Mouse (Mus musculus) midbrain, embryonic 11.5 days (tissue): ENCODE measurements at regions not wholly inside any gene's neighbourhood (a gene's known extent, or its start where the extent isn't known, plus 50 kb on each side); places are given as distances from the start of the nearest gene placed in this dataset.

Source experiments
- ATAC-seq: fragments of 200-750 bp; cut with Nextera tagmentation; 2 replicates; pipeline ENCODE4 v1.8.0; 2017; ENCODE audit warnings: moderate TSS enrichment, moderate library complexity; ENCODE audit not compliant: low FRiP score
- DNase-seq: peaks from one replicate; pipeline ENCODE4 v3.0.0; 2015; ENCODE audit warnings: low spot score; ENCODE audit errors: missing footprints
- H3K27ac ChIP-seq: fragments of 300-500 bp; sonication (generic); 2 replicates; pipeline ENCODE4 v1.5.1; 2014; ENCODE audit warnings: low read depth, low read length
- H3K27me3 ChIP-seq: fragments of 300-500 bp; sonication (generic); 2 replicates; pipeline ENCODE4 v1.6.1; 2014; ENCODE audit warnings: mild to moderate bottlenecking, low read length, moderate library complexity, mixed read lengths; ENCODE audit not compliant: control insufficient read depth, insufficient read depth
- H3K36me3 ChIP-seq: fragments of 300-500 bp; sonication (generic); 2 replicates; pipeline ENCODE4 v1.6.1; 2014; ENCODE audit warnings: mild to moderate bottlenecking, low read length, moderate library complexity, mixed read lengths; ENCODE audit not compliant: control insufficient read depth, insufficient read depth
- H3K4me1 ChIP-seq: fragments of 300-500 bp; sonication (generic); 2 replicates; pipeline ENCODE4 v1.6.1; 2014; ENCODE audit warnings: low read length; ENCODE audit not compliant: control insufficient read depth, insufficient read depth
- H3K4me2 ChIP-seq: fragments of 300-500 bp; sonication (generic); 2 replicates; pipeline ENCODE4 v1.6.1; 2014; ENCODE audit warnings: mild to moderate bottlenecking, moderate library complexity
- H3K4me3 ChIP-seq: fragments of 300-500 bp; sonication (generic); 2 replicates; pipeline ENCODE4 v1.5.1; 2014; ENCODE audit warnings: low read depth, low read length
- H3K9ac ChIP-seq: fragments of 300-500 bp; sonication (generic); 2 replicates; pipeline ENCODE4 v1.6.1; 2014; ENCODE audit warnings: low read length
- H3K9me3 ChIP-seq: fragments of 300-500 bp; sonication (generic); 2 replicates; pipeline ENCODE4 v1.6.1; 2016; ENCODE audit warnings: low read length; ENCODE audit not compliant: control insufficient read depth
- WGBS: fragments of 180-500 bp; shearing (Covaris S2); extraction: QIAGEN DNeasy Blood & Tissue Kit; methylation state at CpG from one replicate; pipeline ENCODE4 v1.1.7; 2014; 5-methylcytosine and 5-hydroxymethylcytosine counted together

GRCm38 (mm10) chr13:90724598-90724997, 180.6 kb downstream of the Atp6ap1l start:
- no peaks in the 10 kb centered on the region for H3K27me3 ChIP-seq
- no peak overlapping the region for H3K4me2 ChIP-seq
- no peak overlapping the region for H3K4me3 ChIP-seq
- no peaks in the 10 kb centered on the region for H3K4me1 ChIP-seq
- no peaks in the 10 kb centered on the region for H3K9me3 ChIP-seq
- no peaks in the 10 kb centered on the region for H3K36me3 ChIP-seq
- WGBS, result 92% methylated on average over 3 of the region's 3 CpGs
- ATAC-seq, result no peak
- DNase-seq, result no peak
- H3K9ac ChIP-seq, result no peak overlapping the region
- H3K27ac ChIP-seq, result no peak overlapping the region

GRCm38 (mm10) chr13:90723533-90723898, 181.6 kb downstream of the Atp6ap1l start:
- 54% methylated on average over 3 of the region's 3 CpGs for WGBS
- H3K9ac ChIP-seq, result no peak overlapping the region
- H3K4me2 ChIP-seq, result no peak overlapping the region
- ATAC-seq, result peak; percentile 30; the same call in 1 of the 2 replicates
- no peak overlapping the region for H3K27ac ChIP-seq
- H3K9me3 ChIP-seq, result no peaks in the 10 kb centered on the region
- H3K4me3 ChIP-seq, result no peak overlapping the region
- H3K36me3 ChIP-seq, result no peaks in the 10 kb centered on the region
- H3K4me1 ChIP-seq, result no peaks in the 10 kb centered on the region
- DNase-seq, result no peak
- H3K27me3 ChIP-seq, result no peaks in the 10 kb centered on the region

GRCm38 (mm10) chr13:90722599-90723532, 182.3 kb downstream of the Atp6ap1l start:
- no peak overlapping the region for H3K4me2 ChIP-seq
- WGBS, result 77% methylated on average over 8 of the region's 8 CpGs
- no peak overlapping the region for H3K4me3 ChIP-seq
- H3K36me3 ChIP-seq, result no peaks in the 10 kb centered on the region
- H3K9ac ChIP-seq, result no peak overlapping the region
- peak; percentile 53; the same call in 1 of the 2 replicates for ATAC-seq
- H3K27ac ChIP-seq, result no peak overlapping the region
- H3K27me3 ChIP-seq, result no peaks in the 10 kb centered on the region
- H3K9me3 ChIP-seq, result no peaks in the 10 kb centered on the region
- H3K4me1 ChIP-seq, result no peaks in the 10 kb centered on the region
- no peak for DNase-seq

GRCm38 (mm10) chr13:90684324-90684723, 220.8 kb downstream of the Atp6ap1l start:
- Histone ChIP-seq H3K9ac (no peak overlapping the region), H3K4me2 (no peak overlapping the region), H3K27me3 (no peaks in the 10 kb centered on the region), H3K27ac (no peak overlapping the region), H3K9me3 (no peaks in the 10 kb centered on the region), H3K4me1 (no peaks in the 10 kb centered on the region), H3K36me3 (no peaks in the 10 kb centered on the region), H3K4me3 (no peak overlapping the region)
- 97% methylated on average over 2 of the region's 2 CpGs for WGBS
- ATAC-seq, result no peak
- no peak for DNase-seq

- DNase-seq, result no peak
- WGBS, result 81% methylated on average over 8 of the region's 8 CpGs
- Histone ChIP-seq H3K4me2 (no peak overlapping the region), H3K36me3 (no peaks in the 10 kb centered on the region), H3K9me3 (no peaks in the 10 kb centered on the region), H3K4me1 (no peaks in the 10 kb centered on the region), H3K27me3 (no peaks in the 10 kb centered on the region), H3K27ac (no peak overlapping the region), H3K4me3 (no peak overlapping the region), H3K9ac (no peak overlapping the region)
- ATAC-seq, result no peak
These were observed 225.8 kb downstream of the Atp6ap1l start for GRCm38 (mm10) chr13:90679162-90680010.

GRCm38 (mm10) chr13:90673823-90674222, 231.3 kb downstream of the Atp6ap1l start:
- ATAC-seq (no peak), DNase-seq (no peak)
- Histone ChIP-seq H3K4me3 (no peak overlapping the region), H3K9me3 (no peaks in the 10 kb centered on the region), H3K27me3 (no peaks in the 10 kb centered on the region), H3K4me1 (no peaks in the 10 kb centered on the region), H3K27ac (no peak overlapping the region), H3K4me2 (no peak overlapping the region), H3K9ac (no peak overlapping the region), H3K36me3 (no peaks in the 10 kb centered on the region)
- WGBS, result 91% methylated on average over 3 of the region's 3 CpGs

- Histone ChIP-seq H3K27ac (no peak overlapping the region), H3K4me1 (no peaks in the 10 kb centered on the region), H3K9me3 (no peaks in the 10 kb centered on the region), H3K4me2 (no peak overlapping the region), H3K36me3 (no peaks in the 10 kb centered on the region), H3K4me3 (no peak overlapping the region), H3K27me3 (no peaks in the 10 kb centered on the region), H3K9ac (no peak overlapping the region)
- 91% methylated on average over 1 of the region's 1 CpGs for WGBS
- no peak for ATAC-seq
- no peak for DNase-seq
These were observed 232.1 kb downstream of the Atp6ap1l start for GRCm38 (mm10) chr13:90673079-90673478.

- no peaks in the 10 kb centered on the region for H3K4me1 ChIP-seq
- ATAC-seq, result peak; percentile 68
- H3K27me3 ChIP-seq, result peaks cover 7% of the 10 kb centered on the region; the same call in 1 of the 2 replicates
- no peak for DNase-seq
- WGBS, result 57% methylated on average over 3 of the region's 3 CpGs
- H3K36me3 ChIP-seq, result no peaks in the 10 kb centered on the region
- H3K27ac ChIP-seq, result no peak overlapping the region
- H3K9ac ChIP-seq, result no peak overlapping the region
- no peak overlapping the region for H3K4me3 ChIP-seq
- H3K4me2 ChIP-seq, result no peak overlapping the region
- peaks cover 3% of the 10 kb centered on the region; the same call in 1 of the 2 replicates for H3K9me3 ChIP-seq
These were observed 243.5 kb downstream of the Atp6ap1l start for GRCm38 (mm10) chr13:90661567-90662141.
